Mouse (Mus musculus) embryonic facial prominence, embryonic 15.5 days (tissue): ENCODE measurements around the gene Resp18. TPM values are rescaled to one million over a fixed set of nuclear protein-coding genes. Genes with fewer than 3 reads are reported as not detected.
A peak's percentile ranks its signal among the peaks of the same experiment; 100 is the strongest.
"Not testable (repeated sequence)": the region's sequence is repeated elsewhere in the genome, so short reads cannot be mapped to it uniquely, and the experiment has no call there.

Experiments used
- ATAC-seq: fragments of 200-750 bp; cut with Nextera tagmentation; 2 replicates; pipeline ENCODE4 v1.8.0; 2017; ENCODE audit warnings: low read depth, moderate TSS enrichment; ENCODE audit not compliant: insufficient number of reproducible peaks, low FRiP score, low TSS enrichment
- H3K27ac ChIP-seq: fragments of 300-500 bp; sonication (generic); replicated peaks from 2 replicates; pipeline ENCODE4 v1.5.1; 2015; ENCODE audit warnings: mild to moderate bottlenecking, inconsistent platforms
- H3K27me3 ChIP-seq: fragments of 300-500 bp; sonication (generic); 2 replicates; pipeline ENCODE4 v1.6.1; 2015; ENCODE audit warnings: inconsistent platforms
- H3K36me3 ChIP-seq: fragments of 300-500 bp; sonication (generic); 2 replicates; pipeline ENCODE4 v1.6.1; 2015; ENCODE audit warnings: mild to moderate bottlenecking, inconsistent platforms
- H3K4me1 ChIP-seq: fragments of 300-500 bp; sonication (generic); 2 replicates; pipeline ENCODE4 v1.6.1; 2015; ENCODE audit warnings: inconsistent platforms
- H3K4me2 ChIP-seq: fragments of 300-500 bp; sonication (generic); replicated peaks from 2 replicates; pipeline ENCODE4 v1.6.1; 2015; ENCODE audit warnings: mild to moderate bottlenecking, inconsistent platforms
- H3K4me3 ChIP-seq: fragments of 300-500 bp; sonication (generic); replicated peaks from 2 replicates; pipeline ENCODE4 v1.5.1; 2015; ENCODE audit warnings: mild to moderate bottlenecking, inconsistent platforms
- H3K9ac ChIP-seq: fragments of 300-500 bp; sonication (generic); 2 replicates; pipeline ENCODE4 v1.6.1; 2015; ENCODE audit warnings: inconsistent platforms
- H3K9me3 ChIP-seq: fragments of 300-500 bp; sonication (generic); replicated peaks from 2 replicates; pipeline ENCODE4 v1.6.1; 2016; ENCODE audit warnings: inconsistent platforms
- WGBS: fragments of 180-500 bp; shearing (Covaris S2); methylation state at CpG from one replicate; pipeline ENCODE4 v1.1.7; 2015; 5-methylcytosine and 5-hydroxymethylcytosine counted together
- polyA plus RNA-seq: library from polyadenylated mRNA; unstranded; fragments of >200 nt; fragmentation: Nextera tagmentation; extraction: Ambion mirVana; gene quantifications from 2 replicates; pipeline ENCODE4 v1.2.1, GENCODE M21; 2015

Resp18 gene
- polyA plus RNA-seq, 1 experiment from 2014 or later: 0.68 TPM

- H3K4me3 ChIP-seq: no peak overlapping the region
- H3K36me3 ChIP-seq: peaks cover 12% of the 10 kb centered on the region; the same call in 1 of the 2 replicates
- no peak overlapping the region for H3K9ac ChIP-seq
- H3K4me1 ChIP-seq: peaks cover 20% of the 10 kb centered on the region
- no peaks in the 10 kb centered on the region for H3K9me3 ChIP-seq
- no peaks in the 10 kb centered on the region; the same call in 1 of the 2 replicates for H3K27me3 ChIP-seq
- H3K4me2 ChIP-seq: no peak overlapping the region
- no peak overlapping the region for H3K27ac ChIP-seq
- ATAC-seq: peak; percentile 31
- WGBS: 38% methylated on average over 9 of the region's 9 CpGs
Observed at GRCm38 (mm10) chr1:75248041-75248772, 30.0 kb downstream of the Resp18 start.

- H3K4me1 ChIP-seq: peaks cover 20% of the 10 kb centered on the region
- WGBS: 74% methylated on average over 16 of the region's 16 CpGs
- ATAC-seq: no peak
- no peaks in the 10 kb centered on the region for H3K9me3 ChIP-seq
- no peak overlapping the region for H3K27ac ChIP-seq
- no peak overlapping the region for H3K9ac ChIP-seq
- no peak overlapping the region for H3K4me2 ChIP-seq
- H3K36me3 ChIP-seq: peaks cover 15% of the 10 kb centered on the region; the same call in 1 of the 2 replicates
- H3K4me3 ChIP-seq: no peak overlapping the region
- no peaks in the 10 kb centered on the region for H3K27me3 ChIP-seq
Observed at GRCm38 (mm10) chr1:75247071-75247930, 30.9 kb downstream of the Resp18 start.

GRCm38 (mm10) chr1:75244836-75245235, 33.4 kb downstream of the Resp18 start:
- Histone ChIP-seq H3K27me3 (no peaks in the 10 kb centered on the region), H3K9me3 (no peaks in the 10 kb centered on the region), H3K27ac (no peak overlapping the region), H3K4me1 (peaks cover 13% of the 10 kb centered on the region), H3K4me2 (no peak overlapping the region), H3K4me3 (no peak overlapping the region), H3K9ac (no peak overlapping the region), H3K36me3 (peaks cover 30% of the 10 kb centered on the region)
- 24% methylated on average over 4 of the region's 4 CpGs for WGBS
- peak; percentile 53 for ATAC-seq

DNA sequence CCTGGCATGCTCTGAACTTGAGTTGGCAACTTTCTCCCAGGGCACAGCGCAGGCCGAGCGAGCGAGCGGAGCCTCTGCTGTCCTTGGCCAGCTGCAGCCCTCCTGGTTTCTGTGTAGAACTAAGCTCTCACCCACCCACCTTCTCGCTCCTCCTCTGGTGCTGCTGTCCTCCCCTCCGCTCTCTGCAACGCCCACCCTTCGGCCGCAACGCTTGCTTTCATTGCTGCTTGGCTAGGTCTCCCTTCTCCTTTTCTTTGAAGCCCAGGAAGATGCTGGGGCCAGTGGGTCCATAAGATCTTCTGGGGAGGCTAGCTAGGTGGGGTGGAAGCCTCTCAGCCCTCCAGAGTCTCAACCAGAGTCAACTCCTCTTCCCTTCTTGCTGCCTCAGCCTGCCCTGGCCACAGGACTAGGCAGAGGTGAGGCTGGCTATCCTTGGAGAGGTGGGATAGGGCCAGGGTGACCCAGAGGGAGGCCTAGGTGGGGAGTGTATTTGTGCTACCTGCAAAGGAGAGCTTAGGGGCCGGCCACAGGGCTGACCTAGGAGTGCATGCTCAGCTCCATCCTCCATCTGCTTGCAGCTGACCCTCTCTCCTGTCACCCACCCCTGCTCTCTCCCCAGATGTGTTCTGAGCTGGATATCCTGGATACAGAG, 33.9 kb downstream of the Resp18 start:
- Histone ChIP-seq H3K36me3 (peaks cover 34% of the 10 kb centered on the region), H3K9me3 (no peaks in the 10 kb centered on the region), H3K4me2 (no peak overlapping the region), H3K4me3 (no peak overlapping the region), H3K9ac (no peak overlapping the region), H3K4me1 (peaks cover 13% of the 10 kb centered on the region), H3K27ac (no peak overlapping the region), H3K27me3 (no peaks in the 10 kb centered on the region)
- peak; percentile 5; the same call in 1 of the 2 replicates for ATAC-seq
- WGBS: 84% methylated on average over 12 of the region's 12 CpGs

GRCm38 (mm10) chr1:75243411-75243810, 34.8 kb downstream of the Resp18 start:
- Histone ChIP-seq H3K27ac (no peak overlapping the region), H3K9ac (no peak overlapping the region), H3K9me3 (no peaks in the 10 kb centered on the region), H3K36me3 (peaks cover 36% of the 10 kb centered on the region), H3K4me2 (no peak overlapping the region), H3K4me3 (no peak overlapping the region), H3K27me3 (no peaks in the 10 kb centered on the region), H3K4me1 (peaks cover 11% of the 10 kb centered on the region)
- no peak for ATAC-seq
- 85% methylated on average over 14 of the region's 14 CpGs for WGBS

DNA sequence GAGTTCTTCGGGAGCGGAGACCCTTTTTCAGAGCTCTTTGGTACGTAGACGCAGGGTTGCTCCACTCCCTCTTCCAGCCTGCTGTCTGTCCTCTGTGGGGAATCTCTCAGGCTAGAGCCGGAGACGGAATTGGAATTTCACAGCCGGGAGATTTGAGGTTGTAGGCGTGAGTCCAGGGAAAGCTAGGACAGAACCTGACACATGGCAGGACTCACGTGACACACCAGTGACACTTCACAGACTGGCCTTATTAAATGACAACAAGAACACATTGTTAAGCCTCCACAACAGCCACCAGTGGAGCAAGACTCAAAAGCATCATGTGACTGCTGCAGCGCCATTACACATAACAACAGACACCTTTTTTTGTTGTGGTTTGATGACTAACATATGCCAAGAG, 38.6 kb downstream of the Resp18 start:
- Histone ChIP-seq H3K27me3 (no peaks in the 10 kb centered on the region), H3K9ac (no peak overlapping the region), H3K4me2 (no peak overlapping the region), H3K4me1 (peaks cover 20% of the 10 kb centered on the region), H3K27ac (no peak overlapping the region), H3K36me3 (peaks cover 31% of the 10 kb centered on the region), H3K4me3 (no peak overlapping the region), H3K9me3 (no peaks in the 10 kb centered on the region)
- 77% methylated on average over 10 of the region's 10 CpGs for WGBS
- no peak for ATAC-seq

DNA sequence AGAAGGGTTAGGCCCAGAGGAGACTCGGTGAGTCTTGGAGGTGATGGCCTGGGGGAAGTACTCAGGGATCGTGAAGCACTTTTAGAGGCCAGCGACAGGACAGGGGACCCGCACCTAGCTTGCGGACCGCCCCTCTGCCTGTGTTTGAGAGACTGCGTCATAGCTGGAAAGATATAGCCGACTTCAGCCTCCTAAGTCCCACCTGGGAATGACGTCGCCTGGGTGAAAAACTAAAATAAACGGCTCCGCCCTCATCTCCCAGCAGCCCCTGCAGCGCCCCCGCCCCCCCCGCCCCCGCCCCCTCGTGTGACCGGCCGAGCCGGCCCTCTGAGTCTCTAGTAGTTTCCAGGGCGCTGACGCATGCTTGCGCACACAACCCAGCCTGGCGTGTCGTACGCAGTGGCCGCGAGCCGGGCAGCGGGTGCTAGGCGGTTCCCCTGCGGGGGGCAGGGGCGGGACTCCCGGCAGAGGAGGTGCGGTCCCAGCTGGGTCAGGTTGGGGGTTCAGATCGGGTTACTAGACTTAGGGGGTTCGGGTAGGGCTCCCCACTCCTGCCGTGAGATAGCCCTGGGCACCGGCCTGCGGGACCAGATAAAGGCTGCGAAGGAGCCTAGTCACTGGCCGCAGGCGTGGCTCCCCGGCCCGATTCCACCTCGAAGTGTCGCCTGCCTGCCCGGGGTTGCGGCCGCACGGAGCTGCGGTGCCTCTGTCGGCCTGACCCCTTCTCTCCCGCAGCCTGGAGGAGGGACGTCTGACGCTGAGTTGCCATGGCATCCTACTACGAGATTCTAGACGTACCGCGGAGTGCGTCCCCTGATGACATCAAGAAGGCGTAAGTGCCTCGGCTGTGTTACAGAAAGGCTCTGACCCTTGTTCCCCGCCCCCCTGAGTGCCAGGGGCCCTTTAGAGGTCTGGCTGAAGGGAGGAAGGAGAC, 41.8 kb downstream of the Resp18 start, which contains the start of gene Dnajb2:
Dnajb2 (plus strand) TSS at position 290 of the 934 bp plus-strand sequence.
- Histone ChIP-seq H3K27me3 (no peaks in the 10 kb centered on the region), H3K27ac (peak within 1 kb of the TSS; percentile 84), H3K9ac (peak within 1 kb of the TSS; percentile 80), H3K4me2 (peak within 1 kb of the TSS; percentile 91), H3K4me3 (peak within 1 kb of the TSS; percentile 76), H3K4me1 (peaks cover 20% of the 10 kb centered on the region), H3K9me3 (no peaks in the 10 kb centered on the region), H3K36me3 (peaks cover 13% of the 10 kb centered on the region; the same call in 1 of the 2 replicates)
- ATAC-seq: peak; percentile 90
- WGBS: 1% methylated on average over 64 of the region's 64 CpGs

- under 1% methylated on average over 8 of the region's 8 CpGs for WGBS
- Histone ChIP-seq H3K36me3 (peaks cover 4% of the 10 kb centered on the region; the same call in 1 of the 2 replicates), H3K4me2 (0 out of 2 replicates have a peak overlapping the region, but pooled peaks have one; percentile 15), H3K4me1 (peaks cover 20% of the 10 kb centered on the region), H3K27me3 (no peaks in the 10 kb centered on the region), H3K4me3 (no peak overlapping the region), H3K9me3 (no peaks in the 10 kb centered on the region), H3K9ac (no peak overlapping the region), H3K27ac (no peak overlapping the region)
- ATAC-seq: no peak
Observed at GRCm38 (mm10) chr1:75234606-75235005, 43.6 kb downstream of the Resp18 start.

- not testable (repeated sequence) for H3K36me3 ChIP-seq, H3K9ac ChIP-seq, H3K27me3 ChIP-seq, ATAC-seq, H3K4me3 ChIP-seq, H3K27ac ChIP-seq, H3K9me3 ChIP-seq, H3K4me2 ChIP-seq
- 69% methylated on average over 4 of the region's 4 CpGs for WGBS
- H3K4me1 ChIP-seq: peaks cover 20% of the 10 kb centered on the region
Observed at GRCm38 (mm10) chr1:75232489-75232888, 45.7 kb downstream of the Resp18 start.

DNA sequence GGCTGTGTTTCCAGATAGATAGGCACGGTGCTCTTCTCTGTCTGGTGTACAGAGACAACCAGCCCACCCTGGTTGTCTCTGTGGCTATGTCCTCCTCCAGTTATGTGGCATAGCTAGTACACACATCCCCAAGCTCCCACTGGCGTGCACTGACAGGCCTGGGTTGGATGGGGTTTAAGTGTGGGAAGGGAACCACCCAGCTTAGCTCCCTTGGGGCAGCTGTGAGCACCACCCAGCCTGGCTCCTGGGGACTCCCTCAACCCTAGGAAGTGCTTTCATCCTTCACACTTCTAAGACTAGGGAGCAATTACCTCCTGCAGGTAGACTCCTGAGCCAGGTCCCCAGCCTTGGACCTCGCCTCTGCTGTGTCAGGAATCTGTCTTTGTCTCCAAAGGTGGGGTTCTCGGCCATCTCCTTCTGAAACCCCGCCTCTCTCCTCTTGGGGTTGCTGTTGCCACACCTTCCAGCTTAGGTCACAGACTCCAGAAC, 46.5 kb downstream of the Resp18 start, which contains the start of gene A630095N17Rik:
A630095N17Rik (minus strand) TSS at position 439 of the 489 bp plus-strand sequence.
- no peaks in the 10 kb centered on the region for H3K36me3 ChIP-seq
- H3K4me2 ChIP-seq: no peak within 1 kb of the TSS
- no peak within 1 kb of the TSS for H3K9ac ChIP-seq
- peaks cover 13% of the 10 kb centered on the region for H3K4me1 ChIP-seq
- H3K9me3 ChIP-seq: no peaks in the 10 kb centered on the region
- WGBS: 53% methylated on average over 5 of the region's 5 CpGs
- peak within 1 kb of the TSS; percentile 60 for H3K27ac ChIP-seq
- no peak for ATAC-seq
- no peaks in the 10 kb centered on the region for H3K27me3 ChIP-seq
- no peak within 1 kb of the TSS for H3K4me3 ChIP-seq
